ENCODE assay signal across 8 mouse cellular contexts in the genomic region with DNA sequence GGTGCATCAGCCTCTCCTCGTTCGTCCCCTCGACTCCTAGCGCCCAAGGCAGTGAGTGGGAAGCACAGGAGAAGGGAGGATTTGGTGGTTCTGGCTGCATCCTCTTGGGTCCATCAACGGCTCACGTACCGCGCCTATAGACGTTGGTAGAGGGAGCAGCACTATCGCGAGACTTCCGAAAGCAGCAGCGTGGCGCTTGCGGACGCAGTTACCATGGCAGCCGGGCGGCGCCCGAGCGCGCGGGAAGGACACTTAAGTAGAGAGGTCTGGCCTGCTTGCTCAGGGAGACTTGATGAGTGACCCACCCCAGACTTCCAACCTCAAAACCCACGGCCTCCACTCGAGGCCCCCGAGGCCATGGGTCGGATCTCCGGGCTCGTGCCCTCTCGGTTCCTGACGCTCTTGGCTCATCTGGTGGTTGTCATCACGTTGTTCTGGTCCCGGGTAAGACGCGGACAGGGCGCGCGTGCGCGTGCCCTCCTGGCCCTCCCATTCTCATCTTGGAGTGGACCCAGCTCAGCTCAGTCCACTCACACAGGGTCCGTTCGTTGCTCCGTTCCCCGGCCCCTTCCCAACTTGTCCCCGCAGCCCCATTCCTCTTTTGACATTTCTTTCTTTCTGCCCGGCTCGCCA. TPM values are rescaled to one million over a fixed set of nuclear protein-coding genes. Genes with fewer than 3 reads are reported as not detected.
DNase-seq lines count a peak whose midpoint lies in the region; ATAC-seq and TF ChIP-seq lines count a peak whose summit lies in the region.

Gene Tmem107, plus strand, starts transcription at position 217 of the 633 bp plus-strand sequence.

- H3K9me3 ChIP-seq in G1E (replicated peaks) = no peaks in the 10 kb centered on the region
- H3K9me3 ChIP-seq in forebrain, postnatal 0 days (ENCODE audit: low read length) = no peaks in the 10 kb centered on the region
- H3K9me3 ChIP-seq in lung, embryonic 16.5 days (ENCODE audit: control insufficient read depth, low read length) = no peaks in the 10 kb centered on the region

- peak; percentile 67 for DNase-seq in G1E (ENCODE audit: low spot score)
- peak; percentile 94 to 95 for DNase-seq in cerebellum, adult 18-20 months
- peak; percentile 96 for DNase-seq in forebrain, postnatal 0 days
- peak; percentile 93 for DNase-seq in heart, postnatal 4 days
- DNase-seq in layer of hippocampus, adult 9-10 months (ENCODE audit: low spot score) = peak; percentile 89
- peak; percentile 87 for DNase-seq in ovary, postnatal 10 days (ENCODE audit: low spot score)
- peak; percentile 86 to 91 for DNase-seq in thymus, postnatal 10 days (ENCODE audit: low spot score in 2 of 2)

- H3K27ac ChIP-seq in forebrain, postnatal 0 days (ENCODE audit: low read depth, low read length) = peak within 1 kb of the TSS; percentile 89
- peak within 1 kb of the TSS; percentile 96 for H3K27ac ChIP-seq in lung, embryonic 16.5 days (ENCODE audit: low read length)

- no peaks in the 10 kb centered on the region for H3K36me3 ChIP-seq in G1E (replicated peaks)
- H3K36me3 ChIP-seq in forebrain, postnatal 0 days (ENCODE audit: insufficient read depth) = no peaks in the 10 kb centered on the region
- H3K36me3 ChIP-seq in lung, embryonic 16.5 days (ENCODE audit: control insufficient read depth, insufficient read depth, low read length) = no peaks in the 10 kb centered on the region

- peak within 1 kb of the TSS; percentile 80 for H3K4me3 ChIP-seq in G1E (ENCODE audit: low read depth, low read length)
- peak within 1 kb of the TSS; percentile 53 for H3K4me3 ChIP-seq in forebrain, postnatal 0 days (ENCODE audit: low read depth, low read length)
- H3K4me3 ChIP-seq in lung, embryonic 16.5 days (ENCODE audit: low read length) = peak within 1 kb of the TSS; percentile 71

- TF ChIP-seq CTCF in G1E (IDR thresholded peaks at IDR 0.05; ENCODE audit: low read depth, low read length) = no peak
- TF ChIP-seq CTCF in forebrain, postnatal 0 days (IDR thresholded peaks at IDR 0.05; ENCODE audit: low read depth) = 0 out of 2 replicates have a peak, but pooled peaks have one; percentile 35

- H3K9ac ChIP-seq in forebrain, postnatal 0 days = peak within 1 kb of the TSS; percentile 69
- H3K9ac ChIP-seq in lung, embryonic 16.5 days (ENCODE audit: low read length) = peak within 1 kb of the TSS; percentile 84

- peaks cover 56% of the 10 kb centered on the region for H3K4me1 ChIP-seq in G1E (ENCODE audit: insufficient read depth, low read depth, low read length)
- H3K4me1 ChIP-seq in forebrain, postnatal 0 days (ENCODE audit: insufficient read depth) = peaks cover 12% of the 10 kb centered on the region
- peaks cover 36% of the 10 kb centered on the region for H3K4me1 ChIP-seq in lung, embryonic 16.5 days (replicated peaks; ENCODE audit: control insufficient read depth, insufficient read depth, low read length)

- no peak; the same call in 1 of the 2 replicates for ATAC-seq in G1E (ENCODE audit: extremely low read depth, insufficient number of reproducible peaks, low FRiP score, poor library complexity, severe bottlenecking)
- peak; percentile 89 for ATAC-seq in forebrain, postnatal 0 days
- peak; percentile 90 for ATAC-seq in lung, embryonic 16.5 days (ENCODE audit: low read depth)

- H3K27me3 ChIP-seq in G1E (ENCODE audit: insufficient read depth, low read length) = no peaks in the 10 kb centered on the region
- no peaks in the 10 kb centered on the region for H3K27me3 ChIP-seq in forebrain, postnatal 0 days (ENCODE audit: insufficient read depth, low read length)
- no peaks in the 10 kb centered on the region for H3K27me3 ChIP-seq in lung, embryonic 16.5 days (ENCODE audit: control insufficient read depth, insufficient read depth, low read depth, low read length)

- under 1% methylated on average over 47 of the region's 47 CpGs for WGBS in forebrain, postnatal 0 days
- 0% methylated on average over 47 of the region's 47 CpGs for WGBS in lung, embryonic 16.5 days

- peak within 1 kb of the TSS; percentile 75 for H3K4me2 ChIP-seq in forebrain, postnatal 0 days (ENCODE audit: low read depth)
- H3K4me2 ChIP-seq in lung, embryonic 16.5 days (ENCODE audit: low read depth, low read length) = peak within 1 kb of the TSS; percentile 69

RNA-seq across cellular contexts. Expression of gene Tmem107, which starts in this region (rescaled TPM):
- total RNA-seq in G1E (2014; fragmentation: Nextera tagmentation) = 28.3 and 38.2 TPM in 2 replicates
- total RNA-seq in G1E (2017) = 17.2 and 34.2 TPM in 2 replicates
- 70.8 and 77.9 TPM in 2 replicates for polyA plus RNA-seq in G1E (2012)
- 32.7 and 45.6 TPM in 2 replicates for total RNA-seq in forebrain, postnatal 0 days (2014; rRNA removed)
- polyA plus RNA-seq in forebrain, postnatal 0 days (2015; fragmentation: Nextera tagmentation; extraction: Ambion mirVana) = 35.3 and 41.7 TPM in 2 replicates
- 1 to 10 TPM; 6.7 to 8.6 TPM for total RNA-seq in heart, postnatal 4 days (2021)
- polyA plus RNA-seq in lung, embryonic 16.5 days (2015; fragmentation: Nextera tagmentation; extraction: Ambion mirVana) = 101 and 104 TPM in 2 replicates
